Mouse (Mus musculus): ENCODE measurements around the gene Rftn2.
"Not testable (repeated sequence)": the region's sequence is repeated elsewhere in the genome, so short reads cannot be mapped to it uniquely, and the experiment has no call there.

Rftn2 gene

GRCm38 (mm10) chr1:55171361-55172325, 54.9 kb downstream of the Rftn2 start:
- DNase-seq (ENCODE audit: low spot score) = no peak

- no peak for DNase-seq (ENCODE audit: low spot score)
These were observed 58.0 kb downstream of the Rftn2 start for GRCm38 (mm10) chr1:55168591-55168990.

GRCm38 (mm10) chr1:55167560-55167959, 59.0 kb downstream of the Rftn2 start:
- DNase-seq (ENCODE audit: low spot score) = no peak

- no peak for DNase-seq (ENCODE audit: low spot score)
These were observed 62.6 kb downstream of the Rftn2 start for GRCm38 (mm10) chr1:55164005-55164404.

- DNase-seq (ENCODE audit: low spot score) = no peak
These were observed 63.8 kb downstream of the Rftn2 start for GRCm38 (mm10) chr1:55162781-55163180.

- no peak for DNase-seq (ENCODE audit: low spot score)
These were observed 64.7 kb downstream of the Rftn2 start for GRCm38 (mm10) chr1:55161895-55162294.

GRCm38 (mm10) chr1:55160831-55161638, 65.5 kb downstream of the Rftn2 start:
- DNase-seq (ENCODE audit: low spot score) = no peak

GRCm38 (mm10) chr1:55160218-55160617, 66.4 kb downstream of the Rftn2 start:
- DNase-seq (ENCODE audit: low spot score) = no peak

- DNase-seq (ENCODE audit: low spot score) = no peak
These were observed 67.8 kb downstream of the Rftn2 start for GRCm38 (mm10) chr1:55158821-55159220.

GRCm38 (mm10) chr1:55158211-55158610, 68.4 kb downstream of the Rftn2 start:
- DNase-seq (ENCODE audit: low spot score) = no peak

GRCm38 (mm10) chr1:55157329-55157728, 69.3 kb downstream of the Rftn2 start:
- no peak for DNase-seq (ENCODE audit: low spot score)

GRCm38 (mm10) chr1:55145556-55145955, 81.0 kb downstream of the Rftn2 start:
- DNase-seq (ENCODE audit: low spot score) = no peak

GRCm38 (mm10) chr1:55144338-55144737, 82.2 kb downstream of the Rftn2 start:
- no peak for DNase-seq (ENCODE audit: low spot score)

GRCm38 (mm10) chr1:55135846-55136245, 90.7 kb downstream of the Rftn2 start:
- peak; percentile 16 for DNase-seq (ENCODE audit: low spot score)

GRCm38 (mm10) chr1:55134301-55134700, 92.3 kb downstream of the Rftn2 start:
- DNase-seq (ENCODE audit: low spot score) = no peak

- no peak for DNase-seq (ENCODE audit: low spot score)
These were observed 93.4 kb downstream of the Rftn2 start for GRCm38 (mm10) chr1:55133173-55133572.

GRCm38 (mm10) chr1:55132308-55132707, 94.3 kb downstream of the Rftn2 start:
- no peak for DNase-seq (ENCODE audit: low spot score)

GRCm38 (mm10) chr1:55131424-55132014, 95.1 kb downstream of the Rftn2 start:
- peak; percentile 67 for DNase-seq (ENCODE audit: low spot score)

GRCm38 (mm10) chr1:55130943-55131401, 95.6 kb downstream of the Rftn2 start, which contains the start of gene Mob4:
Gene Mob4 (plus strand): TSS chr1:55131231.
- peak; percentile 91 for DNase-seq (ENCODE audit: low spot score)

GRCm38 (mm10) chr1:55130190-55130916, 96.2 kb downstream of the Rftn2 start:
- no peak for DNase-seq (ENCODE audit: low spot score)

GRCm38 (mm10) chr1:55129716-55130115, 96.9 kb downstream of the Rftn2 start:
- DNase-seq (ENCODE audit: low spot score) = no peak

GRCm38 (mm10) chr1:55124136-55124535, 102.4 kb downstream of the Rftn2 start:
- not testable (repeated sequence) for DNase-seq (ENCODE audit: low spot score)
